Mouse (Mus musculus) gastrocnemius, adult 2 months (tissue): ENCODE results near the gene Odam. TPM values are rescaled to one million over a fixed set of nuclear protein-coding genes. Genes with fewer than 3 reads are reported as not detected.

Experiments
- DNase-seq: peaks from one replicate; pipeline ENCODE4 v3.0.0; 2022
- H3K27ac ChIP-seq: fragments of 200-600 bp; 2 replicates; pipeline ENCODE4 v1.8.1; 2022; ENCODE audit warnings: mild to moderate bottlenecking
- H3K4me3 ChIP-seq: fragments of 200-600 bp; 2 replicates; pipeline ENCODE4 v1.8.1; 2022; ENCODE audit warnings: mild to moderate bottlenecking, moderate library complexity
- CTCF ChIP-seq: fragments of 200-600 bp; IDR thresholded peaks from 2 replicates; pipeline ENCODE4 v1.8.1; 2022; ENCODE audit warnings: antibody characterized with exemption, mild to moderate bottlenecking, moderate library complexity
- intact Hi-C: fragments of 180-260 bp; cut with DNase I; formaldehyde crosslinking; loops from one replicate; pipeline ENCODE4 v1.15.1; 2025
- long read RNA-seq, 2 experiments: library from polyadenylated mRNA; stranded (forward); transcript quantifications; one replicate each; pipeline ENCODE4 v2.0.0; 2021
- total RNA-seq, 2 experiments: library from RNA; stranded (reverse); gene quantifications; 2 replicates each; pipeline ENCODE4 v1.2.3; 2021

The Odam gene
- total RNA-seq: not detected
- long read RNA-seq, experiment 1: 0 reads
- long read RNA-seq, experiment 2: 0 reads

- intact Hi-C loops: no loop called here
- no peak within 1 kb of the TSS for H3K4me3 ChIP-seq
- no peak for DNase-seq
- no peak for TF ChIP-seq CTCF
- H3K27ac ChIP-seq: no peak within 1 kb of the TSS
Measured at GRCm38 (mm10) chr5:87884729-87885128, at the start of gene Odam. TSS of gene Odam (plus strand) at chr5:87885029.

GRCm38 (mm10) chr5:87855136-87855716 is 29.6 kb upstream of the Odam start:
- intact Hi-C loops: no loop called here
- no peak overlapping the region for H3K4me3 ChIP-seq
- no peak for DNase-seq
- no peak for TF ChIP-seq CTCF
- no peak overlapping the region for H3K27ac ChIP-seq

GRCm38 (mm10) chr5:87870084-87870483 is 14.7 kb upstream of the Odam start:
- DNase-seq: no peak
- intact Hi-C loops: no loop called here
- Histone ChIP-seq H3K4me3 (no peak overlapping the region), H3K27ac (no peak overlapping the region)
- TF ChIP-seq CTCF: no peak

GRCm38 (mm10) chr5:87871423-87871822 is 13.4 kb upstream of the Odam start:
- TF ChIP-seq CTCF: peak; percentile 25; the same call in 1 of the 2 replicates
- Histone ChIP-seq H3K27ac (no peak overlapping the region), H3K4me3 (no peak overlapping the region)
- intact Hi-C loops: no loop called here
- DNase-seq: no peak

- no peak for TF ChIP-seq CTCF
- intact Hi-C loops: no loop called here
- DNase-seq: no peak
- Histone ChIP-seq H3K4me3 (no peak within 1 kb of the TSS), H3K27ac (no peak within 1 kb of the TSS)
Measured at GRCm38 (mm10) chr5:87925372-87925771, 40.5 kb downstream of the Odam start, which contains the start of gene Csn3. TSS of gene Csn3 (plus strand) at chr5:87925579.

- Histone ChIP-seq H3K4me3 (no peak overlapping the region), H3K27ac (no peak overlapping the region)
- TF ChIP-seq CTCF: no peak
- no peak for DNase-seq
- intact Hi-C loops: no loop called here
Measured at GRCm38 (mm10) chr5:87931603-87932002, 46.8 kb downstream of the Odam start.

- H3K4me3 ChIP-seq: no peak overlapping the region
- H3K27ac ChIP-seq: no peak overlapping the region
- DNase-seq: no peak
- intact Hi-C loops: no loop called here
- TF ChIP-seq CTCF: no peak
Measured at GRCm38 (mm10) chr5:87940752-87941151, 55.9 kb downstream of the Odam start.

- H3K4me3 ChIP-seq: no peak overlapping the region
- DNase-seq: no peak
- intact Hi-C loops: no loop called here
- H3K27ac ChIP-seq: no peak overlapping the region
- TF ChIP-seq CTCF: no peak
Measured at GRCm38 (mm10) chr5:87942515-87942914, 57.7 kb downstream of the Odam start.

Other genes with a start within 250 kb of the Odam start
- gene Csn1s1, start 218.8 kb upstream of the Odam start, total RNA-seq: not detected
- not detected for gene Csn2, start 185.4 kb upstream of the Odam start, total RNA-seq
- not detected for gene Csn1s2a, start 110.5 kb upstream of the Odam start, total RNA-seq
- gene Csn1s2b, start 76.9 kb upstream of the Odam start, total RNA-seq: not detected
- gene Prr27, start 59.3 kb upstream of the Odam start, total RNA-seq: not detected
- not detected for gene Csn3, start 40.5 kb downstream of the Odam start, total RNA-seq
- gene 2310003L06Rik, start 84.4 kb downstream of the Odam start, total RNA-seq: not detected
- not detected for gene Gm28434, start 84.5 kb downstream of the Odam start, total RNA-seq
- not detected for gene Cabs1, start 94.4 kb downstream of the Odam start, total RNA-seq
- gene Smr3a, start 117.5 kb downstream of the Odam start, total RNA-seq: not detected
- not detected for gene Smr2, start 201.5 kb downstream of the Odam start, total RNA-seq
- gene Gm11116, start 226.5 kb downstream of the Odam start, total RNA-seq: not detected